16 mouse cellular contexts compared by ENCODE assay signal in the genomic region with DNA sequence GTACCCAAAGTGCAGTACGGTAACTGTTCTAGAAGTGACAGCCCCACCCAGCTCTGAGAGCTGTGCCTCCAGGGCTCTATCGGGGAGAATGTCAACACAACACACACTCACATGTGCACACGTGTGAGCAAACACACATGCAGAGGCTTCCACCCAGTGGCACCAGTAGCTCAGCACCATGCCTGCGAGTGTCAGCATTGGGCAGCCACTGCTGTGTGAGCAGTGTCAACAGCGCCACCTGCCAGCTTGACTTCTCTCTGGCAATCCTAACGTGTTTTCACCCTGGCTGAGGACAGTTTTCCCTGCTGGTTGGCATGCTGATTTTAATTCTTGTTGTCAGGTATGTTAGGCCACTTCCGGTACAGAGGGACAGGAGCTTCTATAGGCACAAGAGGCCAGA. TPM values are rescaled to one million over a fixed set of nuclear protein-coding genes. Genes with fewer than 3 reads are reported as not detected.
DNase-seq lines count a peak whose midpoint lies in the region; ATAC-seq and TF ChIP-seq lines count a peak whose summit lies in the region.
"Had no signal": no experiment of that assay in that cellular context is flagged by ENCODE, and none has a peak within 500 bp of the region (broad histone marks: within the 10 kb centered on the region; RNA-seq: fewer than 3 reads in every experiment).

No protein-coding gene starts in this region.

- no peak overlapping the region for H3K4me2 ChIP-seq in hindbrain, postnatal 0 days (ENCODE audit: low read depth, low read length)
- no peak overlapping the region for H3K4me2 ChIP-seq in hindbrain, embryonic 16.5 days (ENCODE audit: low read length)
- H3K4me2 ChIP-seq: embryonic facial prominence, embryonic 15.5 days; heart, embryonic 13.5 days; neural tube, embryonic 15.5 days had no signal

- H3K27ac ChIP-seq in hindbrain, postnatal 0 days, result no peak overlapping the region
- no peak overlapping the region for H3K27ac ChIP-seq in hindbrain, embryonic 16.5 days (ENCODE audit: low read depth, low read length)
- H3K27ac ChIP-seq: embryonic facial prominence, embryonic 15.5 days; heart, embryonic 13.5 days; neural tube, embryonic 15.5 days had no signal

- no peaks in the 10 kb centered on the region for H3K27me3 ChIP-seq in hindbrain, postnatal 0 days (ENCODE audit: insufficient read depth, low read length)
- H3K27me3 ChIP-seq in hindbrain, embryonic 16.5 days (replicated peaks; ENCODE audit: control insufficient read depth, insufficient read depth, low read length), result no peaks in the 10 kb centered on the region
- H3K27me3 ChIP-seq in megakaryocyte, embryonic 14.5 days (replicated peaks), result no peaks in the 10 kb centered on the region
- H3K27me3 ChIP-seq: neural tube, embryonic 15.5 days had no signal

- peak; percentile 77 for ATAC-seq in hindbrain, postnatal 0 days
- no peak for ATAC-seq in hindbrain, embryonic 16.5 days
- no peak for ATAC-seq in megakaryocyte, adult 5-6 weeks (ENCODE audit: poor library complexity, severe bottlenecking)

- H3K4me3 ChIP-seq in hindbrain, postnatal 0 days (ENCODE audit: low read length), result no peak overlapping the region
- H3K4me3 ChIP-seq in hindbrain, embryonic 16.5 days (ENCODE audit: low read length), result no peak overlapping the region
- H3K4me3 ChIP-seq in megakaryocyte, embryonic 14.5 days (replicated peaks), result peak overlapping the region; percentile 33
- H3K4me3 ChIP-seq: embryonic facial prominence, embryonic 15.5 days; heart, embryonic 13.5 days; neural tube, embryonic 15.5 days had no signal

- H3K9me3 ChIP-seq in hindbrain, postnatal 0 days (ENCODE audit: low read length), result no peaks in the 10 kb centered on the region
- H3K9me3 ChIP-seq in hindbrain, embryonic 16.5 days (ENCODE audit: control insufficient read depth, low read length), result no peaks in the 10 kb centered on the region
- peaks cover 21% of the 10 kb centered on the region; the same call in 1 of the 2 replicates for H3K9me3 ChIP-seq in megakaryocyte, embryonic 14.5 days
- H3K9me3 ChIP-seq: embryonic facial prominence, embryonic 15.5 days; heart, embryonic 13.5 days; neural tube, embryonic 15.5 days had no signal

- WGBS in hindbrain, postnatal 0 days, result 49% methylated on average over 7 of the region's 7 CpGs
- WGBS in hindbrain, embryonic 16.5 days, result 59% methylated on average over 7 of the region's 7 CpGs

- no peaks in the 10 kb centered on the region for H3K4me1 ChIP-seq in hindbrain, postnatal 0 days (ENCODE audit: insufficient read depth, low read length)
- H3K4me1 ChIP-seq in hindbrain, embryonic 16.5 days (ENCODE audit: control insufficient read depth, insufficient read depth, low read depth, low read length), result no peaks in the 10 kb centered on the region
- no peaks in the 10 kb centered on the region for H3K4me1 ChIP-seq in megakaryocyte, embryonic 14.5 days
- H3K4me1 ChIP-seq: embryonic facial prominence, embryonic 15.5 days had no signal

- H3K9ac ChIP-seq in hindbrain, postnatal 0 days (replicated peaks; ENCODE audit: low read length), result no peak overlapping the region
- H3K9ac ChIP-seq in hindbrain, embryonic 16.5 days (ENCODE audit: low read depth, low read length), result no peak overlapping the region
- H3K9ac ChIP-seq: embryonic facial prominence, embryonic 15.5 days; heart, embryonic 13.5 days; neural tube, embryonic 15.5 days had no signal

- H3K36me3 ChIP-seq in hindbrain, postnatal 0 days (ENCODE audit: insufficient read depth, low read length), result no peaks in the 10 kb centered on the region
- no peaks in the 10 kb centered on the region for H3K36me3 ChIP-seq in hindbrain, embryonic 16.5 days (ENCODE audit: control insufficient read depth, insufficient read depth, low read length)
- no peaks in the 10 kb centered on the region for H3K36me3 ChIP-seq in megakaryocyte, embryonic 14.5 days (replicated peaks; ENCODE audit: low read length)
- H3K36me3 ChIP-seq: embryonic facial prominence, embryonic 15.5 days; heart, embryonic 13.5 days; neural tube, embryonic 15.5 days had no signal

- TF ChIP-seq CTCF in hindbrain, postnatal 0 days (IDR thresholded peaks at IDR 0.05; ENCODE audit: low read depth), result peak; percentile 76

- peak; percentile 71 for DNase-seq in hindbrain, postnatal 0 days (ENCODE audit: low spot score)
- DNase-seq in embryo, embryonic 10 days (ENCODE audit: low spot score), result peak; percentile 61
- peak; percentile 86 for DNase-seq in retina, postnatal 1 day
- DNase-seq in urinary bladder, postnatal 4 days (ENCODE audit: low spot score in 2 of 2), result no peak
- DNase-seq: lung, postnatal 4 days; spleen, adult 18-20 months; thymus, postnatal 25 days had no signal

RNA-seq across cellular contexts. Expression of a gene that starts 5.9 kb away (rescaled TPM):
- 6.5 and 7.7 TPM in 2 replicates for total RNA-seq in hindbrain, postnatal 0 days (2014; rRNA removed)
- polyA plus RNA-seq in hindbrain, postnatal 0 days (2015; fragmentation: Nextera tagmentation; extraction: Ambion mirVana), result 1.9 TPM in 2 replicates
- 1.5 and 1.6 TPM in 2 replicates for polyA plus RNA-seq in hindbrain, embryonic 16.5 days (2015; fragmentation: Nextera tagmentation; extraction: Ambion mirVana)
- not detected in 2 replicates for polyA plus RNA-seq in megakaryocyte, embryonic 14.5 days (2012; ENCODE audit: insufficient read depth, low replicate concordance)
- total RNA-seq in megakaryocyte, adult 5-6 weeks (2015), result not detected in 2 replicates
- 0.08 TPM in 1 of 2 replicates, not detected in the other for total RNA-seq in megakaryocyte, adult 5-6 weeks (2017)
- total RNA-seq: gastrocnemius, adult 18-20 months had no signal

RNA-seq across cellular contexts. Expression of a gene that starts 18.9 kb away (rescaled TPM):
- 1.2 and 1.4 TPM in 2 replicates for total RNA-seq in hindbrain, postnatal 0 days (2014; rRNA removed)
- 0.58 and 0.71 TPM in 2 replicates for polyA plus RNA-seq in hindbrain, postnatal 0 days (2015; fragmentation: Nextera tagmentation; extraction: Ambion mirVana)
- polyA plus RNA-seq in hindbrain, embryonic 16.5 days (2015; fragmentation: Nextera tagmentation; extraction: Ambion mirVana), result 0.04 and 0.16 TPM in 2 replicates
- polyA plus RNA-seq in megakaryocyte, embryonic 14.5 days (2012; ENCODE audit: insufficient read depth, low replicate concordance), result not detected in 2 replicates
- not detected in 2 replicates for total RNA-seq in megakaryocyte, adult 5-6 weeks (2015)
- total RNA-seq in megakaryocyte, adult 5-6 weeks (2017), result not detected in 2 replicates
- total RNA-seq: gastrocnemius, adult 18-20 months; layer of hippocampus, postnatal 25 days had no signal
- polyA plus RNA-seq: embryonic facial prominence, embryonic 15.5 days; intestine, embryonic 14.5 days; neural tube, embryonic 15.5 days had no signal

RNA-seq across cellular contexts. Expression of a gene that starts 31.8 kb away (rescaled TPM):
- 0.37 and 0.40 TPM in 2 replicates for total RNA-seq in hindbrain, postnatal 0 days (2014; rRNA removed)
- 0.06 TPM in 1 of 2 replicates, not detected in the other for polyA plus RNA-seq in hindbrain, postnatal 0 days (2015; fragmentation: Nextera tagmentation; extraction: Ambion mirVana)
- 0.06 and 0.11 TPM in 2 replicates for polyA plus RNA-seq in hindbrain, embryonic 16.5 days (2015; fragmentation: Nextera tagmentation; extraction: Ambion mirVana)
- not detected in 2 replicates for polyA plus RNA-seq in megakaryocyte, embryonic 14.5 days (2012; ENCODE audit: insufficient read depth, low replicate concordance)
- not detected in 2 replicates for total RNA-seq in megakaryocyte, adult 5-6 weeks (2015)
- total RNA-seq in megakaryocyte, adult 5-6 weeks (2017), result not detected in 2 replicates
- total RNA-seq: gastrocnemius, adult 18-20 months; layer of hippocampus, postnatal 25 days had no signal
- polyA plus RNA-seq: embryonic facial prominence, embryonic 15.5 days had no signal

RNA-seq across cellular contexts. Expression of a gene that starts 42.3 kb away (rescaled TPM):
- total RNA-seq in hindbrain, postnatal 0 days (2014; rRNA removed), result not detected in 2 replicates
- not detected in 2 replicates for polyA plus RNA-seq in hindbrain, postnatal 0 days (2015; fragmentation: Nextera tagmentation; extraction: Ambion mirVana)
- polyA plus RNA-seq in hindbrain, embryonic 16.5 days (2015; fragmentation: Nextera tagmentation; extraction: Ambion mirVana), result not detected in 2 replicates
- not detected in 2 replicates for polyA plus RNA-seq in megakaryocyte, embryonic 14.5 days (2012; ENCODE audit: insufficient read depth, low replicate concordance)
- total RNA-seq in megakaryocyte, adult 5-6 weeks (2015), result not detected in 2 replicates
- not detected in 2 replicates for total RNA-seq in megakaryocyte, adult 5-6 weeks (2017)
- total RNA-seq: gastrocnemius, adult 18-20 months; layer of hippocampus, postnatal 25 days had no signal
- polyA plus RNA-seq: embryonic facial prominence, embryonic 15.5 days; heart, embryonic 13.5 days; intestine, embryonic 14.5 days; neural tube, embryonic 15.5 days had no signal

RNA-seq across cellular contexts. Expression of a gene that starts 43.9 kb away (rescaled TPM):
- not detected in 2 replicates for total RNA-seq in hindbrain, postnatal 0 days (2014; rRNA removed)
- polyA plus RNA-seq in hindbrain, postnatal 0 days (2015; fragmentation: Nextera tagmentation; extraction: Ambion mirVana), result not detected in 2 replicates
- not detected in 2 replicates for polyA plus RNA-seq in hindbrain, embryonic 16.5 days (2015; fragmentation: Nextera tagmentation; extraction: Ambion mirVana)
- not detected in 2 replicates for polyA plus RNA-seq in megakaryocyte, embryonic 14.5 days (2012; ENCODE audit: insufficient read depth, low replicate concordance)
- total RNA-seq in megakaryocyte, adult 5-6 weeks (2015), result not detected in 2 replicates
- total RNA-seq in megakaryocyte, adult 5-6 weeks (2017), result not detected in 2 replicates
- total RNA-seq: gastrocnemius, adult 18-20 months; layer of hippocampus, postnatal 25 days had no signal
- polyA plus RNA-seq: embryonic facial prominence, embryonic 15.5 days; intestine, embryonic 14.5 days; neural tube, embryonic 15.5 days had no signal

Comparison
In these comparisons a context has a peak if more than half of its experiments do, and no peak if none do; other contexts are left out.
1. DNase-seq: peak in hindbrain, postnatal 0 days (single experiment), embryo, embryonic 10 days (single experiment) and retina, postnatal 1 day (single experiment); none in urinary bladder, postnatal 4 days (0 of 2).